Comparison of ENCODE assay signal across 8 mouse cellular contexts in genomic region chr4:126202303-126203181, GRCm38 (mm10). TPM values are rescaled to one million over a fixed set of nuclear protein-coding genes. Genes with fewer than 3 reads are reported as not detected.
A peak's percentile ranks its signal among the peaks of the same experiment; 100 is the strongest.
DNase-seq lines count a peak whose midpoint lies in the region; ATAC-seq and TF ChIP-seq lines count a peak whose summit lies in the region.

Gene Thrap3 (minus strand): TSS chr4:126202760.

- ATAC-seq in cerebellum, adult (ENCODE audit: insufficient number of reproducible peaks, low FRiP score, low TSS enrichment), result peak; percentile 99
- ATAC-seq in forebrain, embryonic 13.5 days, result peak; percentile 100
- ATAC-seq in liver, postnatal 0 days, result peak; percentile 96
- ATAC-seq in neural tube, embryonic 14.5 days (ENCODE audit: low read depth), result peak; percentile 99

- WGBS in forebrain, embryonic 13.5 days, result under 1% methylated on average over 72 of the region's 75 CpGs
- WGBS in large intestine, adult 2 months, result under 1% methylated on average over 75 of the region's 75 CpGs
- under 1% methylated on average over 72 of the region's 75 CpGs for WGBS in liver, postnatal 0 days (ENCODE audit: insufficient replicate concordance)
- under 1% methylated on average over 59 of the region's 75 CpGs for WGBS in neural tube, embryonic 14.5 days

- no peaks in the 10 kb centered on the region for H3K9me3 ChIP-seq in ES-Bruce4 (replicated peaks; ENCODE audit: control insufficient read depth, insufficient read depth, low read length, poor library complexity, severe bottlenecking)
- H3K9me3 ChIP-seq in forebrain, embryonic 13.5 days (replicated peaks), result no peaks in the 10 kb centered on the region
- H3K9me3 ChIP-seq in liver, postnatal 0 days (ENCODE audit: low read length), result no peaks in the 10 kb centered on the region
- no peaks in the 10 kb centered on the region for H3K9me3 ChIP-seq in neural tube, embryonic 14.5 days (ENCODE audit: control insufficient read depth, low read length)

- H3K9ac ChIP-seq in ES-Bruce4 (ENCODE audit: low read depth, poor library complexity, severe bottlenecking), result peak within 1 kb of the TSS; percentile 94
- H3K9ac ChIP-seq in forebrain, embryonic 13.5 days, result peak within 1 kb of the TSS; percentile 81
- peak within 1 kb of the TSS; percentile 77 for H3K9ac ChIP-seq in liver, postnatal 0 days (replicated peaks)
- H3K9ac ChIP-seq in neural tube, embryonic 14.5 days (replicated peaks; ENCODE audit: low read depth, low read length), result peak within 1 kb of the TSS; percentile 76

- TF ChIP-seq EP300 in ES-Bruce4 (IDR thresholded peaks at IDR 0.05; ENCODE audit: insufficient read depth, low read depth, low read length), result peak; percentile 59; the same call in 1 of the 2 replicates
- TF ChIP-seq EP300 in liver, postnatal 0 days (IDR thresholded peaks at IDR 0.05; ENCODE audit: low read depth), result peak; percentile 35; the same call in 1 of the 2 replicates

- no peaks in the 10 kb centered on the region for H3K27me3 ChIP-seq in ES-Bruce4 (ENCODE audit: control insufficient read depth, insufficient read depth, low read length, poor library complexity, severe bottlenecking)
- peaks cover 3% of the 10 kb centered on the region; the same call in 1 of the 2 replicates for H3K27me3 ChIP-seq in forebrain, embryonic 13.5 days
- H3K27me3 ChIP-seq in liver, postnatal 0 days (ENCODE audit: insufficient read depth, low read length), result no peaks in the 10 kb centered on the region
- H3K27me3 ChIP-seq in neural tube, embryonic 14.5 days (ENCODE audit: control insufficient read depth, insufficient read depth, low read length), result no peaks in the 10 kb centered on the region

- peaks cover 13% of the 10 kb centered on the region for H3K36me3 ChIP-seq in ES-Bruce4 (ENCODE audit: control insufficient read depth, insufficient read depth, low read length, poor library complexity, severe bottlenecking)
- no peaks in the 10 kb centered on the region for H3K36me3 ChIP-seq in forebrain, embryonic 13.5 days (ENCODE audit: poor library complexity, severe bottlenecking)
- H3K36me3 ChIP-seq in liver, postnatal 0 days (replicated peaks; ENCODE audit: insufficient read depth, low read length), result 0 out of 2 replicates have a peak, but pooled peaks cover 4% of the 10 kb centered on the region
- no peaks in the 10 kb centered on the region for H3K36me3 ChIP-seq in neural tube, embryonic 14.5 days (ENCODE audit: control insufficient read depth, insufficient read depth, low read length)

- peak within 1 kb of the TSS; percentile 77 for H3K4me2 ChIP-seq in forebrain, embryonic 13.5 days
- H3K4me2 ChIP-seq in liver, postnatal 0 days (ENCODE audit: low read depth, low read length), result peak within 1 kb of the TSS; percentile 82
- H3K4me2 ChIP-seq in neural tube, embryonic 14.5 days (ENCODE audit: low read depth, low read length), result peak within 1 kb of the TSS; percentile 68

- TF ChIP-seq POLR2A in ES-Bruce4 (IDR thresholded peaks at IDR 0.05; ENCODE audit: insufficient read depth, low read length), result peak; percentile 13

- peaks cover 3% of the 10 kb centered on the region for H3K4me1 ChIP-seq in ES-Bruce4 (ENCODE audit: control insufficient read depth, insufficient read depth, low read length)
- H3K4me1 ChIP-seq in forebrain, embryonic 13.5 days, result peaks cover 40% of the 10 kb centered on the region
- peaks cover 53% of the 10 kb centered on the region for H3K4me1 ChIP-seq in liver, postnatal 0 days (ENCODE audit: insufficient read depth)
- H3K4me1 ChIP-seq in neural tube, embryonic 14.5 days (ENCODE audit: control insufficient read depth, insufficient read depth, low read length), result peaks cover 19% of the 10 kb centered on the region

- H3K4me3 ChIP-seq in ES-Bruce4 (ENCODE audit: low read depth, low read length), result peak within 1 kb of the TSS; percentile 99
- H3K4me3 ChIP-seq in forebrain, embryonic 13.5 days, result peak within 1 kb of the TSS; percentile 74
- peak within 1 kb of the TSS; percentile 76 for H3K4me3 ChIP-seq in liver, postnatal 0 days (ENCODE audit: low read depth, low read length)
- H3K4me3 ChIP-seq in neural tube, embryonic 14.5 days (ENCODE audit: low read depth, low read length), result peak within 1 kb of the TSS; percentile 76

- peak within 1 kb of the TSS; percentile 93 for H3K27ac ChIP-seq in ES-Bruce4 (ENCODE audit: insufficient read depth, low read length)
- H3K27ac ChIP-seq in forebrain, embryonic 13.5 days, result peak within 1 kb of the TSS; percentile 91
- H3K27ac ChIP-seq in liver, postnatal 0 days (ENCODE audit: low read depth), result peak within 1 kb of the TSS; percentile 97
- H3K27ac ChIP-seq in neural tube, embryonic 14.5 days (ENCODE audit: low read depth, low read length), result peak within 1 kb of the TSS; percentile 92

- DNase-seq in heart, postnatal 10 days, result peak; percentile 99 to 100
- peak; percentile 97 for DNase-seq in large intestine, adult 2 months (ENCODE audit: low read depth, low spot score)
- DNase-seq in liver, postnatal 0 days, result peak; percentile 98
- DNase-seq in testis, postnatal 10 days (ENCODE audit: low spot score), result peak; percentile 99

- TF ChIP-seq CTCF in ES-Bruce4 (IDR thresholded peaks at IDR 0.05; ENCODE audit: low read depth, low read length), result no peak
- no peak for TF ChIP-seq CTCF in liver, postnatal 0 days (IDR thresholded peaks at IDR 0.05; ENCODE audit: low read depth)

- intact Hi-C loops in heart, postnatal 10 days (cut with DNase I), result no loop called here

RNA-seq across cellular contexts. Expression of gene Thrap3, which starts in this region (rescaled TPM):
- 456 and 495 TPM in 2 replicates for polyA plus RNA-seq in ES-Bruce4 (2011; ENCODE audit: insufficient read depth, insufficient read length, low read depth, missing spikeins)
- 194 and 202 TPM in 2 replicates for polyA plus RNA-seq in forebrain, embryonic 13.5 days (2015; fragmentation: Nextera tagmentation; extraction: Ambion mirVana)
- total RNA-seq in heart, postnatal 10 days (2021), result 100 to 1,000 TPM; 160 to 172 TPM
- 35.4 and 48.1 TPM in 2 replicates for polyA plus RNA-seq in large intestine, adult 2 months (2012; rRNA removed)
- 47.8 and 62.4 TPM in 2 replicates for polyA plus RNA-seq in liver, postnatal 0 days (2015; fragmentation: Nextera tagmentation; extraction: Ambion mirVana)
- 128 and 138 TPM in 2 replicates for polyA plus RNA-seq in neural tube, embryonic 14.5 days (2014; fragmentation: Nextera tagmentation; extraction: Ambion mirVana)

Comparison
In these comparisons a context has a peak if more than half of its experiments do, and no peak if none do; other contexts are left out.
1. Peak in every context shown above with its lines: DNase-seq, ATAC-seq, H3K4me3 ChIP-seq and H3K27ac ChIP-seq.